Mouse (Mus musculus) G1E (cell line): ENCODE data around the gene Wnt3a. TPM values are rescaled to one million over a fixed set of nuclear protein-coding genes. Genes with fewer than 3 reads are reported as not detected.
A peak's percentile ranks its signal among the peaks of the same experiment; 100 is the strongest.

Source experiments
- ATAC-seq: 2 replicates; pipeline ENCODE4 v1.8.0; 2016; ENCODE audit warnings: mild to moderate bottlenecking; ENCODE audit not compliant: insufficient number of reproducible peaks, poor library complexity, low FRiP score, severe bottlenecking; ENCODE audit errors: extremely low read depth
- DNase-seq: peaks from one replicate; pipeline ENCODE4 v3.0.0; 2012; ENCODE audit warnings: low spot score
- H3K27me3 ChIP-seq: 2 replicates; pipeline ENCODE4 v1.6.1; 2012; ENCODE audit warnings: mild to moderate bottlenecking, low read length, inconsistent platforms; ENCODE audit not compliant: insufficient read depth
- H3K36me3 ChIP-seq: replicated peaks from 2 replicates; pipeline ENCODE3; 2012; ENCODE audit warnings: mild to moderate bottlenecking, inconsistent platforms
- H3K4me1 ChIP-seq: 2 replicates; pipeline ENCODE4 v1.6.1; 2012; ENCODE audit warnings: low read depth, low read length, inconsistent platforms, mixed read lengths; ENCODE audit not compliant: insufficient read depth
- H3K4me3 ChIP-seq: 2 replicates; pipeline ENCODE4 v1.5.1; 2012; ENCODE audit warnings: low read depth, mild to moderate bottlenecking, inconsistent platforms, low read length, moderate library complexity, mixed read lengths
- H3K9me3 ChIP-seq: replicated peaks from 2 replicates; pipeline ENCODE4 v1.6.1; 2012; ENCODE audit warnings: inconsistent platforms
- CTCF ChIP-seq: IDR thresholded peaks from 2 replicates; pipeline ENCODE4 v1.5.1; 2012; ENCODE audit warnings: low read depth, low read length, inconsistent platforms, mixed read lengths
- GATA1 ChIP-seq: IDR thresholded peaks from 2 replicates; pipeline ENCODE4 v1.6.1; 2012; ENCODE audit warnings: borderline replicate concordance, low read length, inconsistent platforms, mixed read lengths
- GATA2 ChIP-seq: IDR thresholded peaks from 2 replicates; pipeline ENCODE4 v1.6.1; 2012; ENCODE audit warnings: low read depth, low read length, inconsistent platforms, borderline replicate concordance
- POLR2AphosphoS5 ChIP-seq: IDR thresholded peaks from 2 replicates; pipeline ENCODE4 v1.6.1; 2012; ENCODE audit warnings: low read depth, low read length, inconsistent platforms; ENCODE audit not compliant: insufficient replicate concordance
- TAL1 ChIP-seq: conservative IDR thresholded peaks from 2 replicates; pipeline ENCODE4 v1.6.1; 2012; ENCODE audit warnings: low read depth, low read length, inconsistent platforms, mixed read lengths
- polyA plus RNA-seq: library from polyadenylated mRNA; stranded (reverse); fragments of >175 nt; gene quantifications from 2 replicates; pipeline ENCODE4 v1.2.3, GENCODE M21; 2012
- total RNA-seq, 2 experiments: library from RNA; stranded (forward) in 1 of 2; stranded (reverse) in 1 of 2; fragments of 200-1000 nt in 1 of 2; fragments of >200 nt in 1 of 2; fragmentation: Nextera tagmentation in 1 of 2; gene quantifications; 2 replicates each; pipeline ENCODE4 v1.2.3; 2014 to 2017

The Wnt3a gene
- total and polyA plus RNA-seq, 3 experiments: not detected

GRCm38 (mm10) chr11:59232797-59233196 lies 57.8 kb downstream of the Wnt3a start:
- peaks cover 17% of the 10 kb centered on the region for H3K27me3 ChIP-seq
- DNase-seq (no peak), ATAC-seq (no peak)
- no peak overlapping the region for H3K4me3 ChIP-seq
- no peaks in the 10 kb centered on the region for H3K9me3 ChIP-seq
- TF ChIP-seq GATA2 (no peak), GATA1 (no peak), CTCF (no peak), TAL1 (no peak), POLR2AphosphoS5 (no peak)
- H3K4me1 ChIP-seq: peaks cover 26% of the 10 kb centered on the region
- no peaks in the 10 kb centered on the region for H3K36me3 ChIP-seq

GRCm38 (mm10) chr11:59230144-59230760 lies 60.3 kb downstream of the Wnt3a start:
- TF ChIP-seq CTCF (peak; percentile 56), POLR2AphosphoS5 (no peak), TAL1 (no peak), GATA1 (no peak), GATA2 (no peak)
- Histone ChIP-seq H3K36me3 (peaks cover 13% of the 10 kb centered on the region), H3K4me1 (peaks cover 43% of the 10 kb centered on the region), H3K9me3 (no peaks in the 10 kb centered on the region), H3K4me3 (no peak overlapping the region), H3K27me3 (peaks cover 6% of the 10 kb centered on the region)
- ATAC-seq: no peak
- DNase-seq: peak; percentile 57

GRCm38 (mm10) chr11:59228122-59228953 lies 62.2 kb downstream of the Wnt3a start, which contains the start of gene Arf1:
Gene Arf1 (minus strand): TSS chr11:59228270.
- 0 out of 2 replicates have a peak, but pooled peaks cover 3% of the 10 kb centered on the region for H3K27me3 ChIP-seq

GRCm38 (mm10) chr11:59227604-59228121 lies 62.9 kb downstream of the Wnt3a start:
- TF ChIP-seq CTCF: no peak
- no peak for TF ChIP-seq GATA2
- no peak for TF ChIP-seq GATA1
- TF ChIP-seq POLR2AphosphoS5: no peak
- TF ChIP-seq TAL1: no peak
- Histone ChIP-seq H3K36me3 (peaks cover 31% of the 10 kb centered on the region), H3K27me3 (0 out of 2 replicates have a peak, but pooled peaks cover 3% of the 10 kb centered on the region), H3K9me3 (no peaks in the 10 kb centered on the region), H3K4me3 (peak overlapping the region; percentile 93), H3K4me1 (peaks cover 68% of the 10 kb centered on the region)
- ATAC-seq (no peak), DNase-seq (no peak)

More at GRCm38 (mm10) chr11:59228122-59228953, 62.2 kb downstream of the Wnt3a start, which contains the start of gene Arf1:
- H3K4me1 ChIP-seq: peaks cover 62% of the 10 kb centered on the region
- peak; percentile 77 for ATAC-seq
- no peaks in the 10 kb centered on the region for H3K9me3 ChIP-seq
- peak; percentile 83 for DNase-seq
- H3K4me3 ChIP-seq: peak within 1 kb of the TSS; percentile 93
- TF ChIP-seq GATA1: no peak
- no peak for TF ChIP-seq POLR2AphosphoS5
- peaks cover 25% of the 10 kb centered on the region for H3K36me3 ChIP-seq

- TF ChIP-seq TAL1 (no peak), CTCF (no peak), GATA1 (no peak), GATA2 (no peak), POLR2AphosphoS5 (no peak)
- Histone ChIP-seq H3K4me3 (peak overlapping the region; percentile 93), H3K36me3 (peaks cover 36% of the 10 kb centered on the region), H3K4me1 (peaks cover 73% of the 10 kb centered on the region), H3K9me3 (no peaks in the 10 kb centered on the region), H3K27me3 (0 out of 2 replicates have a peak, but pooled peaks cover 2% of the 10 kb centered on the region)
- DNase-seq (no peak), ATAC-seq (no peak)
Observed at GRCm38 (mm10) chr11:59226787-59227603, 63.6 kb downstream of the Wnt3a start.

GRCm38 (mm10) chr11:59226251-59226650 lies 64.3 kb downstream of the Wnt3a start:
- no peaks in the 10 kb centered on the region for H3K9me3 ChIP-seq
- H3K27me3 ChIP-seq: no peaks in the 10 kb centered on the region
- no peak for TF ChIP-seq POLR2AphosphoS5
- no peak for TF ChIP-seq TAL1
- TF ChIP-seq CTCF: no peak
- no peak for TF ChIP-seq GATA2
- no peak for TF ChIP-seq GATA1
- peak overlapping the region; percentile 93; the same call in 1 of the 2 replicates for H3K4me3 ChIP-seq
- DNase-seq (no peak), ATAC-seq (no peak)
- H3K4me1 ChIP-seq: peaks cover 78% of the 10 kb centered on the region
- peaks cover 43% of the 10 kb centered on the region for H3K36me3 ChIP-seq
